Mouse (Mus musculus) gastrocnemius, postnatal 4 days (tissue): ENCODE data around the gene Ezr. TPM values are rescaled to one million over a fixed set of nuclear protein-coding genes. Genes with fewer than 3 reads are reported as not detected.

ENCODE experiments used
- DNase-seq, 2 experiments: peaks; one replicate each; pipeline ENCODE4 v3.0.0; 2021 to 2022; ENCODE audit warnings: low spot score in 2 of 2, mixed read lengths in 2 of 2
- total RNA-seq, 2 experiments: library from RNA; stranded (reverse); gene quantifications; 2 replicates each; pipeline ENCODE4 v1.2.3; 2021

The Ezr gene
- total RNA-seq, 2 experiments from 2014 or later = 14.3 to 18.9 TPM

DNA sequence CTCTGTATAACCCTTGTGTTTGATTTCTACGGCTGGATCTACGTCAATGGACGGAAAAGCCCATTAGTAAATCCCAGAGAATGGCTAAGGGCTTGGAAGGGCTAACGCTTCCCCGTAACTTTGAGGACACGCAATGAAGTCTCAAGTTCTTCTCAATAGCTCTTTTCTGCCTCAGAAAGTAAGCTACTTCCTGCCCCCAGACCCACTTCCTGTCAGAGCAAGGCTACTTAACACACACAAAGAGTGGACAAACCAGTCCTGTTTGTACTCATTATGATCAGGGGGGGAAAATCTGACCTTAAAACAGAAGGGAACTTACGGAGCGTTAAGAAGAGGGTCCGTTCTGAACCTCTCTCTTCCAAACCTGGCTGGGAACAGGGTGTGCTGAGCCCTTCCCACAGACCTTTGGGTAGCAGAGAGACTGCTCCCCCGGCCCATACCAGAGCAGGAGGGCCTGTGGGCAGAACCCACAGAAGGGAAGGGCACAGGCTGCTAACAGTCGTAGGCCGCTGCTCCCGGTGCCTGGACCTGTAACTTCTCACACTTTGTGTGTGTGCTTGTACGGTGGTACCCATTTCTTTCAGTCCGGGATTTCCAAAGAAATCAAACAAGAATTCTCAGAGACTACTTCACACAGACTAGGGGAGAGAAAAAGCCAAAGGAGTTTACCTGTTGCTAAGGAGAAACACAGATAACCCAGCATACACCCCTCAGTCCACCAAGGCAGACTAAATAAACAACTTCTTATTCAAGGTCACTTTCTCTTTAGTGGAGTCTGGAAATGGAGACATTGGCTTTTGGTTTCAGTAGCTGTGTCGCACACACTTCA is 10.7 kb downstream of the Ezr start:
- no peak for DNase-seq

- no peak for DNase-seq
Observed at GRCm38 (mm10) chr17:6769602-6770001, 13.0 kb downstream of the Ezr start.

GRCm38 (mm10) chr17:6768301-6768788 is 14.2 kb downstream of the Ezr start:
- DNase-seq = no peak

- DNase-seq = no peak
Observed at GRCm38 (mm10) chr17:6767771-6768170, 14.8 kb downstream of the Ezr start.

DNA sequence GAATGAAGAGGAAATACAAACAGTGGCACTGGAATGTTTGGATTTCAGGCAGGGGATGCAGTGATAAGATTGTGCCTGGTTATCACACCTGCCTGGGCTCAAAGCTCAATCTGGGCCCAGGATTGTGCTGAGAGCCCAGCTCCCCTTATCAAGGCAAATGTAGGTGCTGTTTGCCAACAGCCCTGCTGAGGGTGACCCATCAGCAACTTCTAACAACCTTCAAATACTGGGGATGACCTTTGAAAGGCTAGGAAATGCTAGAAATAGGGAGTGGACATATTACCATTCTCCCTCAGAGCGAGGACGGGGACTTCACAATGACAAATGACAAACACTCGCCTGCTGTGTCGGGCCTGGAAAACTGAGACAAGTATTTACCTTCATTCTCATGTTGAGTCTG is 15.8 kb downstream of the Ezr start:
- DNase-seq = no peak

DNA sequence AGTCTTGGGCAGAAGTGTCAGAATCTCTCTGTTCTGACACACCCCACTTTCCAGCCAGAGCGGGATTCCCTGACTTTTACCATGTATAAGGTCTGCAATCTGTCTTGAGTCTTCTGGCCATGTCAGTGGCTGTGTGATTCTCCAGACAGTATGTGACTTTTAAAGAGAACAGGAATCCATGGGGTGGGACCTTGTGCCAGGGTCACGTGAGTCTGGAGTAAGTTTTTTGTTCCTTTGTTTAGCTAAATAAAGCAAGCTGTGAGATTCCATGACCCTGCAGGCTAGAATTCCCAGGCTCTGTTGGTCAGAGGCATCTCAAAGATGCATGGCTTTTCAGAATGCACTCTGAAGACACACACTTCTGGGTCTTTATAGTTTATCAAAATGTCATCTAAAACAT is 16.7 kb downstream of the Ezr start:
- DNase-seq = no peak

GRCm38 (mm10) chr17:6764730-6765129 is 17.9 kb downstream of the Ezr start:
- no peak for DNase-seq

- DNase-seq = no peak
Observed at GRCm38 (mm10) chr17:6764227-6764593, 18.4 kb downstream of the Ezr start.

DNA sequence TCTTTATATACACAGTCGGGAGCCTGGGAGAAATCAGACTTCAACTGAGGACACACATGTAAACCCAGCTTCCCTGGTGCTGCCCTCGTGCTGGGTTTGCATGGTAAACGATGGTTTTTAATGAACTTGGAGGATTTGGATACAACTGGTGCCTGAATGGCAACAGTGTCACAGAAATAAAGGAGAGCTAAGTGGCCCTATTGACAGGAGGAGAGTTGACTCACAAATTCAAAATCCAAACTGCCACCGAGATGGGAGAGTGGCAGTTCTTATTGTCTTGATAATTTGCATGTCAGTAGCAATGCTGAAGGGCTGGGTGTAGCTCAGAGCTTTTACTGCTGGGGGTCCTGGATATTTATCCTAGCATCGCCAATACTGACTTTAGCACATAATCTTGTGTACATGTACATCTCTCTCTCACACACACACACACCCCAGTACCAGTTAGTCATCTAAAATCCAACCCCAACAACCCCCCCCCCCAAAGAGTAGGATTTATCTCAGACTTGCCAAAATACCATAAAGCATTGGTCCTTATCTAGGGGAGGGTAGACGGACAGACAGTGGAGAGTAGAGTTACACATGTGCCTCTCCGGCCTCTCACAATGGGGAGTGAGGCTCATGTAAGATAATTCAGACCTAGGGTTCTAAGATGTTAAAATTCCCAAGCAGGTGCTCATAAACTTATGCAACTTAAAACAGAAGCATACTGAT is 18.9 kb downstream of the Ezr start:
- no peak for DNase-seq

GRCm38 (mm10) chr17:6759717-6760292 is 22.8 kb downstream of the Ezr start:
- no peak for DNase-seq

- DNase-seq = no peak
Observed at GRCm38 (mm10) chr17:6758845-6759244, 23.7 kb downstream of the Ezr start.

GRCm38 (mm10) chr17:6757902-6758301 is 24.7 kb downstream of the Ezr start:
- DNase-seq = no peak

DNA sequence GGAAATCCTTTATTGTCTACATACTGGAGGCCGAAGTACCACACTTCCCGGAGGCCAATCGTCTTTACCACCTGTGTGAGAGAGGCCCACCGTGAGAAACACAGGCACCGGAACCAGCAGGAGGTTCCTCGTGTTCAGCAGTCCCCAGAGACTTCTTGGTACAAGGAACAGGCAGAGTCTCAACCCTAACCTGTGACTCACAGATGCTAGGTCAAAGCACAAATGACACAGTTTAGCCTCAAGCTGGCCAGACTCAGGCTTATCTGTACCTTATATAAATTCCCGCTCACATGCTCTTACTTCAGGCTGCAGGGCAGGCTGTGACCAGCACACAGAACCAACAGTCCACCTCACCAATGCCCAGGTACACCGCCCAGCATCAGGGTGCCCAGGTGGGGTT is 26.7 kb downstream of the Ezr start:
- no peak for DNase-seq

GRCm38 (mm10) chr17:6755176-6755575 is 27.4 kb downstream of the Ezr start:
- no peak for DNase-seq

GRCm38 (mm10) chr17:6752375-6752774 is 30.2 kb downstream of the Ezr start:
- DNase-seq = no peak

- DNase-seq = no peak
Observed at GRCm38 (mm10) chr17:6751221-6751859, 31.2 kb downstream of the Ezr start.

- DNase-seq = no peak
Observed at GRCm38 (mm10) chr17:6748779-6749464, 33.7 kb downstream of the Ezr start.

GRCm38 (mm10) chr17:6747478-6747877 is 35.1 kb downstream of the Ezr start:
- no peak for DNase-seq

- no peak for DNase-seq
Observed at GRCm38 (mm10) chr17:6746452-6747231, 35.9 kb downstream of the Ezr start.

- DNase-seq = no peak
Observed at GRCm38 (mm10) chr17:6745975-6746374, 36.6 kb downstream of the Ezr start.
